13 mouse cellular contexts compared by ENCODE assay signal in the genomic region with DNA sequence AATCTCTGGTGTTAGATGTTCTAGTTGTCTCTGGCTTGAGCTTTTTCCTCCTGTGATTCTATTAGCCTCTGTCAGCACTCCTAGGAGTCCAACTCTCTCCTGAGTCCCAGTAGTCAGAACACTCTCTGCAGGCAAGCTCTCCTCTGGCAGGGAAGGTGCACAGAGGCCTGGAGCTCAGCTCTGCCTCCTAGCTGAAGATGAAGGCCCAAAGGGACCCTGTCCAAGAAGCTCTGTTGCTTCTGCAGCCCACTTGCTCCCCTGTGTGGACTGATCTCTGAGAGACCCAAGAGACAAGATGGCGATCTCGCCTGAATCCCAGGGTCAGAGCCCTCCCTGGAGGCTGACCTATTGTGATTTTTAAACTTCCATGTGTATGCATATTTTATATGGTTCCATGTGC.
"Had no signal": no experiment of that assay in that cellular context is flagged by ENCODE, and none has a peak within 500 bp of the region (broad histone marks: within the 10 kb centered on the region; RNA-seq: fewer than 3 reads in every experiment).

No protein-coding gene starts in this region.

- H3K4me1 ChIP-seq: limb, embryonic 15.5 days; midbrain, embryonic 12.5 days; neural tube, embryonic 13.5 days had no signal

- H3K9me3 ChIP-seq: limb, embryonic 15.5 days; midbrain, embryonic 12.5 days; neural tube, embryonic 13.5 days had no signal

- DNase-seq: kidney, adult 18-20 months; kidney, postnatal 10 days; layer of hippocampus, adult 9-11 months; layer of hippocampus, postnatal 36 days; lung, adult 18-20 months; retina, postnatal 1 day; right cerebral cortex, postnatal 4 days; spleen, adult 18-20 months had no signal

- H3K9ac ChIP-seq: limb, embryonic 15.5 days; liver, embryonic 14.5 days; midbrain, embryonic 12.5 days; neural tube, embryonic 13.5 days had no signal

- H3K36me3 ChIP-seq: limb, embryonic 15.5 days; midbrain, embryonic 12.5 days; neural tube, embryonic 13.5 days had no signal

- ATAC-seq: midbrain, embryonic 16.5 days had no signal

- H3K27me3 ChIP-seq: limb, embryonic 15.5 days; midbrain, embryonic 12.5 days; neural tube, embryonic 13.5 days had no signal

- H3K4me3 ChIP-seq: limb, embryonic 15.5 days; midbrain, embryonic 12.5 days; neural tube, embryonic 13.5 days had no signal

- H3K4me2 ChIP-seq: limb, embryonic 15.5 days; midbrain, embryonic 12.5 days; neural tube, embryonic 13.5 days had no signal

- H3K27ac ChIP-seq: limb, embryonic 15.5 days; liver, embryonic 14.5 days; midbrain, embryonic 12.5 days; neural tube, embryonic 13.5 days had no signal
